Mouse (Mus musculus) left cerebral cortex, postnatal 4 days (tissue): ENCODE data around the gene Sgcd. TPM values are rescaled to one million over a fixed set of nuclear protein-coding genes. Genes with fewer than 3 reads are reported as not detected.
"Not testable (repeated sequence)": the region's sequence is repeated elsewhere in the genome, so short reads cannot be mapped to it uniquely, and the experiment has no call there.

Source experiments
- DNase-seq: peaks from one replicate; pipeline ENCODE4 v3.0.0-alpha.2; 2022
- intact Hi-C: fragments of 180-260 bp; cut with DNase I; formaldehyde crosslinking; loops from one replicate; pipeline ENCODE4 v1.15.1; 2025
- total RNA-seq, 2 experiments: library from RNA; stranded (reverse); gene quantifications; 2 replicates each; pipeline ENCODE4 v1.2.3; 2021

The Sgcd gene
- total RNA-seq, 2 experiments from 2014 or later, result 17.7 to 20.8 TPM

DNA sequence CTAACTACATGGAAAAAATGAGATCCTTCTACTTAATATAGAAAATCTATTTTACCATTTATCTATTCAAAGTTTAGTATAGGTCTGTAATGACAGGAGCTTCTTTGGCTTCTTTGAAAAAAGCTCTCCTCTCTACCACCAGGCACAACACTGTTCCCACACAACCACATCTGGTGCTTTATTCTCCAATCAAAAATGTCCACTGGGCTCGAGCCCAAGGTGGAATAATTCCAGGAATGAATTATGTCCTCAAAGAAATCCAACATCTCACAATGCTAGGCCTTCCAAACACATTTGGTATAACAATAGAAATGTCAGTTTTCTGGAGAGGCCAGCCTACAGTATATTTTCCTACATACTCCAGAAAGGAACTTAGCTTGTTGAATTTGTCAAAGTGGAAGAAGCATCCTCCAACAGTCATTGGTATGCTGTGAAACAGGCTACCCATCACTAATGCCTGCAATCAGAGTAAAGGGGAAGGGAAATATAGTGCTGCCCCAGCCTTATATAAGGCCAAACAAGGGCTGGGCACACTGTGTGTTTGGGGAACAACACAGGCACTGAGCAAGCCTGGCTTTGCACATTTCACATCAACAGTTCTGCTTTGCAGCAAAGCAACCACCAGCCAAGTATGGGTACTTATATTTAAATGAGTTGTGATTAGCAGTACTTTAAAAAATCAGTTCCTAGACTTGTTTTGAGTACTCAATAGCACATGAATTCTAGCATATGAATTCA lies 515.1 kb downstream of the Sgcd start:
- intact Hi-C loops, result no loop called here
- peak; percentile 1 for DNase-seq

DNA sequence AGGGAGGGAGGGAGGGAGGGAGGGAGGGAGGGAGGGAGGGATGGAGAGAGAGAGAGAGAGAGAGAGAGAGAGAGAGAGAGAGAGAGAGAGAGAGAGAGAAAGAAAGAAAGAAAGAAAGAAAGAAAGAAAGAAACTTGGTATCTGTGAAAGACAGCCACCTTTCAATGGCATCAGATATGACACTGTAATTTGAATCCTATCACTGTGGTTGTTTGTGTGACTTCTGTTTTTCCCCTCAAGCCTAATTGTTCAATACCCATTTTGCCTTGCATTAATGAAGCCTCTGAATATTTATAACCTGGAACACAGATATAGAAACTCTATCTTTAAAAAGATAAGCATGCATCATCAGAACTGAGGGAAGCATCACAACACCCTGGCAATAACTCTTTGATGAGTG lies 528.1 kb downstream of the Sgcd start:
- DNase-seq, intact Hi-C loops: not testable (repeated sequence)

- no peak for DNase-seq
- intact Hi-C loops, result no loop called here
Observed at GRCm38 (mm10) chr11:47460149-47460548, 528.6 kb downstream of the Sgcd start.

GRCm38 (mm10) chr11:47459214-47459613 lies 529.6 kb downstream of the Sgcd start:
- DNase-seq, result no peak
- intact Hi-C loops, result no loop called here

GRCm38 (mm10) chr11:47447790-47448189 lies 541.0 kb downstream of the Sgcd start:
- no peak for DNase-seq
- intact Hi-C loops, result no loop called here

- DNase-seq, result no peak
- intact Hi-C loops, result no loop called here
Observed at GRCm38 (mm10) chr11:47446337-47446736, 542.4 kb downstream of the Sgcd start.

DNA sequence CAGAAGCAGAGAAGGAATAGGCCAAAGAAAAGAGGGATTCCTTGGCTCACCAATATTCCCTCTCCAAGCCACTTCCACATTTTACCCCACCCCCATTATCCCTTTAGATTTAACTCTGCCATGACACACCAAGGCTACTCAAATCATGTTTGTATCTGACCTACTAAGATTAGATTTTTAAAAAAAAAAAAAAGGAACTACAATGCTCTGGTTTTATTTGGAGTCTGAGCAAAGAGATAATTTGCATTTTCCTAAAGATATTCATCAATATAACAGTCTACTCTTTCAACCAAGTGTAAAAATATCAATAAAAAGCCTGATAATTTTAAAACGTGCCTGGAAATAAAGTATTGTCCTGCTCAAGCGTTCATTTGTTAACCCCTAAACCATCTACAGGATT lies 543.1 kb downstream of the Sgcd start:
- no peak for DNase-seq
- intact Hi-C loops, result no loop called here

DNA sequence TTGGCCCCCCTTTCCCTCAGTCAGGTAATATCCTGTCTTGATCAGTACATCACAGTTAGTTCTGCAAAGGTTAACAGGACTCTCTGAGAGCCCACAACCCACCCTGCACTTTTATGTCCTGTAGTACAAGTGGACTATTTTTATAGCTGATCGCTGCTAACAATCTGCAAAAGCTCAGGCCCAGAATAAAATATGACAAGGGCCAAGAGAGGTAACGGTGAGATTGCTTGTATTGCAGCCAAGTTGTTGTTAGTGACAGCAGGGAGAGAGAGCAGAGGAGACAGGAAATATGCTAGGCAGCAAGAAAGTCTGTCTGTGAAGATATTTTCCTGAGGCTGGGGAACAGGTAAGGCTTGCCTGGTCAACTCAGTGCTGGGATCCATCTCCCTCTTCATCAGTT lies 546.5 kb downstream of the Sgcd start:
- no peak for DNase-seq
- intact Hi-C loops, result no loop called here

GRCm38 (mm10) chr11:47399607-47400006 lies 589.2 kb downstream of the Sgcd start:
- no peak for DNase-seq
- intact Hi-C loops, result no loop called here

- DNase-seq, intact Hi-C loops: not testable (repeated sequence)
Observed at GRCm38 (mm10) chr11:47390798-47391197, 598.0 kb downstream of the Sgcd start.

GRCm38 (mm10) chr11:47389327-47389726 lies 599.4 kb downstream of the Sgcd start:
- intact Hi-C loops, result no loop called here
- no peak for DNase-seq

- intact Hi-C loops, result no loop called here
Observed at GRCm38 (mm10) chr11:47387726-47388125, 601.0 kb downstream of the Sgcd start.

DNA sequence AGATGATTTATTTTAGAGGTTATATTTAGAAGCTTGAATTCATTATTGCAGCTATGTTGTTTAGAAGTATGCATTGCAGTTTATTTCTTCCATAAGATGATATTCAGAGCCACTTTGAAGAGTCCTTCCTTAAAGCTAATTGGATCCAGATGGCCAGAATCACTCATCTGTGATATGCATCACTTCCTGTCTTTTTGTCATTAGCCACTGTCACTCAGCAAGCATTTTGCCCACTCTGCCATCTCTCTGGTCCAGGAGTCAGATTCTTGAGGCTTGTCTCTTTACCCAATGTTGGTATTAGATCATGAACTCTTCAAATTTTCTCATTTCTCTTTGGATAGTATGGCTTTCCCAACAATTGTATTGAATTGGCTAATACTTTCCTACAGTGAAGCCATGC lies 602.6 kb downstream of the Sgcd start:
- intact Hi-C loops, result no loop called here
- DNase-seq, result no peak

More at GRCm38 (mm10) chr11:47387726-47388125, 601.0 kb downstream of the Sgcd start:
- DNase-seq, result no peak

DNA sequence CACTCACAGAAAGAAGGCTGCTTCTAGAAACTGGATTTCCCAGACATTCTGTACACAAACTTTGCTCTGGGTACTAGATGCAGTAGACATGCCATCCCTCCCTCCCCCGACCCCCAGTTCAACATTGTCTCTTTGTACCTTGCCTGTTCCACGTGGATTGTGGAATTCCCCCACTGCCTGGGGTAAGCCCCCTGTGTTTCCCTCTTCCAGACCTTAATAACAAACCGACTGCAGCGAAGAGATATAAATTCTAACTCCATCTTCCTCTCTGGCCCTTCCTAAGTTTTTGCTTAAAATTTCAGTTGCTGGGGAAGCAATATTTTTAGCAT lies 609.2 kb downstream of the Sgcd start:
- intact Hi-C loops, result no loop called here

DNA sequence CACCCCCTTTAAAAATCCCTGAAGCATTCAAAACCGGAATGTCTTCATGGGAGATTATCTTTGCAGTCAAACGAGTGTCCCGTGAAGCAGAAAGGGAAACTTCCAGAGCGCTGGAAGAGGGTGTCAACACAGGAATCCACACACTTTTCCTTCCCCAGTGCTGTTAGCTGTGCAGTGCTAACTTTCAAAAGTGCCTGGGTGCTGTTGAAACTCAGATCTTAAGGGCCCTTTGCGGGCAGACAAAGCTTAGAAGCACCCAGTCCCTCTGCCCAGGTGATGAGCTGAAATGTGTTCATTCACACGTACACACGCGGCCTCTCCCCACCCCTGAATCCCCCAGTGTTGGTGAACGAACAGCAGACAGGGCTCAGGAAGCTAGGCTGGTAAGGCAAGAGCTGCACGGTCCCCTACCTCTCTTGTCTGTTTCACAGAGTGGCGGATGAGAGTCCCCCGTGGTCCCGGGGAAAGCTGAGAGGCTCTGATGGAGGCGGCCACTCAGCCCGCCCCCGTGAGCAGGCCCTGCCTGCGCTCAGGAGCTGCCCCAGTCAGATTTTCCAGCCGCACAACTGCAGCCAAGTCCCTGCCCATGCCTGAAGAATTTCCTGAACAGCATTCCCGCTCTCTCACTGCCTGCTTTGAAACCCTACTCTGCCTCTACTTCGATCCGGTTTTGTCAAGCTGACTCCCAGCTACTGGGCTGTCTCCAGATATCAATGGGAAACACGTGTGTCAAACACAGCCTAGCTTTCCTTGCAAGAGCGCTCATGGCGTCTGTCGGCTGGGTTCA lies 609.7 kb downstream of the Sgcd start:
- peak; percentile 39 for DNase-seq
- intact Hi-C loops, result no loop called here

More for the DNA sequence above, 609.2 kb downstream of the Sgcd start:
- DNase-seq, result no peak

GRCm38 (mm10) chr11:47377421-47377820 lies 611.3 kb downstream of the Sgcd start:
- no peak for DNase-seq
- intact Hi-C loops, result no loop called here

- intact Hi-C loops, result no loop called here
- no peak for DNase-seq
Observed at GRCm38 (mm10) chr11:47376915-47377314, 611.9 kb downstream of the Sgcd start.

- intact Hi-C loops, result no loop called here
- DNase-seq, result no peak
Observed at GRCm38 (mm10) chr11:47371616-47372015, 617.2 kb downstream of the Sgcd start.

GRCm38 (mm10) chr11:47351585-47351984 lies 637.2 kb downstream of the Sgcd start:
- intact Hi-C loops, result no loop called here
- no peak for DNase-seq

- DNase-seq, result no peak
- intact Hi-C loops, result no loop called here
Observed at GRCm38 (mm10) chr11:47343486-47343885, 645.3 kb downstream of the Sgcd start.

- DNase-seq, result no peak
- intact Hi-C loops, result no loop called here
Observed at GRCm38 (mm10) chr11:47333702-47334101, 655.1 kb downstream of the Sgcd start.

DNA sequence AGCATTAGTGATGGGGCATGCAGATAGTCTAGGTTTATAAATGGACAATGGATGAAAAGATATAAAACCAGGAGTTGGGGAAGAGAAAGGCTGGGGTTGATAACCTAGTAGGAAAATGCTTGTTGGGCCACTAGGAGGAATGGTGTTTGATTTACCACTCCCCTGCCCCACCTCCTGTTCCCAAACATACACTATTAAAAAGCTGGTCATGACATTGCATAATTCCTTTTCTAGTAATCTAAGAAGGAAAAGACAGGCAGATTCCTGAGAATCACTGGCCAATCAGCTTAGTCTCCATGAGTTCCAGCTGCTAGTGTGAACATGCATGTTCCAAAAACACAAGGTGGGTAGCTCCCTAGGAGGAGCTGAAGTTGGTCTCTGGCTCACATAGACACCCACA lies 683.2 kb downstream of the Sgcd start:
- intact Hi-C loops, result no loop called here
- no peak for DNase-seq
